7 mouse cellular contexts compared by ENCODE assay signal in the genomic region with DNA sequence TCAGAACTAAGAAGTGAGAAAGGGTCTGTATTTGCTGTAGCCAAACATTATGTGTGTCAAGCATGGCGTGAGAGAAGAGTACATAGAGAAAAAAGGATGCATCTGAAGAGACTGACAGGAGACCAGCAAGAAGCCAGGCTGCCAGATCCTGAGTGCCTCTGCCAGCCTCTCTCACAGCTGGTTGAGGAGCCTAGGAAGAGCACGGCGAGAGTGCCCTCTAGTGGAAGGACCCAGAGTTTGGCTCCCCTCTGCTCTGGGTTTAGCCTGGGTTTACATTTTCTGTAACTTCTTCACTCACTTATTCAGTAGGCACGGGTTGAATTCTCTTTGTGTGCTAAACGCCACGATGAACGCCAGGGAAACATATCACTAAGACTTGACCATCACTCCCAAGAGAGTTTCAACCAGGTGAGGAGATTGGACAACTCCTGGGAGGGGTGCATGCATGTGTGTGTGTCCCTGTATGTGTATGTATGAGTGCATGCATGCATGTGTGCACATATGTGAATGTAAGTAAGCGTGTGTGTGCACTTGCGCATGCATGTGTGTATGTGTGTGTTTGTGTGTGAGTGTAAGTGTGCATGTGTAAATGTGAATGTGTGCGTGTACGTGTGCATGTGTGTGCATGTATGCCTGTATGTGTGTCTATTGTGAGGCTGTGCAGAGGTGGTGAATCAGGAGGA. TPM values are rescaled to one million over a fixed set of nuclear protein-coding genes. Genes with fewer than 3 reads are reported as not detected.
DNase-seq lines count a peak whose midpoint lies in the region; ATAC-seq lines count a peak whose summit lies in the region.

No protein-coding gene starts in this region.

- no peaks in the 10 kb centered on the region for H3K4me1 ChIP-seq in hindbrain, embryonic 14.5 days (replicated peaks; ENCODE audit: control insufficient read depth, insufficient read depth, low read length)
- no peaks in the 10 kb centered on the region for H3K4me1 ChIP-seq in megakaryocyte, embryonic 14.5 days

- no peak overlapping the region for H3K4me2 ChIP-seq in hindbrain, embryonic 14.5 days (replicated peaks)

- H3K9ac ChIP-seq in hindbrain, embryonic 14.5 days = no peak overlapping the region

- H3K27ac ChIP-seq in hindbrain, embryonic 14.5 days = no peak overlapping the region

- H3K9me3 ChIP-seq in hindbrain, embryonic 14.5 days (ENCODE audit: control insufficient read depth, low read length) = no peaks in the 10 kb centered on the region
- no peaks in the 10 kb centered on the region for H3K9me3 ChIP-seq in megakaryocyte, embryonic 14.5 days

- H3K4me3 ChIP-seq in hindbrain, embryonic 14.5 days (replicated peaks; ENCODE audit: low read length) = no peak overlapping the region
- peak overlapping the region; percentile 60 for H3K4me3 ChIP-seq in megakaryocyte, embryonic 14.5 days (replicated peaks)

- ATAC-seq in hindbrain, embryonic 14.5 days (ENCODE audit: low FRiP score) = peak; percentile 87

- no peaks in the 10 kb centered on the region for H3K36me3 ChIP-seq in hindbrain, embryonic 14.5 days (replicated peaks; ENCODE audit: control insufficient read depth, insufficient read depth)
- H3K36me3 ChIP-seq in megakaryocyte, embryonic 14.5 days (replicated peaks; ENCODE audit: low read length) = no peaks in the 10 kb centered on the region

- DNase-seq in T-cell, adult 2 months (ENCODE audit: low spot score) = peak; percentile 12
- peak; percentile 36 for DNase-seq in cerebellum, adult 9-10 months
- peak; percentile 21 to 57 for DNase-seq in frontal cortex, postnatal 10 days (ENCODE audit: low spot score in 2 of 2)
- DNase-seq in hindbrain, embryonic 14.5 days (ENCODE audit: low spot score) = peak; percentile 89
- DNase-seq in layer of hippocampus, postnatal 14 days (ENCODE audit: low spot score in 2 of 2) = peak; percentile 64 to 73
- DNase-seq in right cerebral cortex, postnatal 36 days (ENCODE audit: low spot score in 2 of 2) = peak; percentile 28 to 64

- no peaks in the 10 kb centered on the region for H3K27me3 ChIP-seq in hindbrain, embryonic 14.5 days (ENCODE audit: control insufficient read depth, insufficient read depth, low read length)
- H3K27me3 ChIP-seq in megakaryocyte, embryonic 14.5 days (replicated peaks) = peaks cover 19% of the 10 kb centered on the region

- WGBS in hindbrain, embryonic 14.5 days = 44% methylated on average over 11 of the region's 11 CpGs

RNA-seq across cellular contexts. Expression of a gene that starts 42.4 kb away (rescaled TPM):
- 15.4 and 16.1 TPM in 2 replicates for polyA plus RNA-seq in hindbrain, embryonic 14.5 days (2014; fragmentation: Nextera tagmentation; extraction: Ambion mirVana)
- 100 to 1,000 TPM; 120 to 140 TPM for total RNA-seq in layer of hippocampus, postnatal 14 days (2021)
- 0.21 TPM in 1 of 2 replicates, not detected in the other for polyA plus RNA-seq in megakaryocyte, embryonic 14.5 days (2012; ENCODE audit: insufficient read depth, low replicate concordance)

Comparison
In these comparisons a context has a peak if more than half of its experiments do, and no peak if none do; other contexts are left out.
1. DNase-seq: peak in every context shown above with its lines; median percentile 89 in hindbrain, embryonic 14.5 days; 68 in layer of hippocampus, postnatal 14 days; 46 in right cerebral cortex, postnatal 36 days; 39 in frontal cortex, postnatal 10 days; 36 in cerebellum, adult 9-10 months; 12 in T-cell, adult 2 months.
2. RNA of a gene that starts 42.4 kb away (polyA plus RNA-seq): 15.4 to 16.1 TPM in hindbrain, embryonic 14.5 days; 0.21 TPM in megakaryocyte, embryonic 14.5 days; every median in the first group is over 10 times any median in the second.